Mouse (Mus musculus) CH12.LX (cell line): Measurements from ENCODE around the gene Oas1d.

Experiments
- BHLHE40 ChIP-seq: IDR thresholded peaks from 2 replicates; pipeline ENCODE4 v1.6.1; 2011; ENCODE audit warnings: mild to moderate bottlenecking, low read depth, low read length, improper control_type of control experiment
- EP300 ChIP-seq: IDR thresholded peaks from 2 replicates; pipeline ENCODE4 v1.6.1; 2011; ENCODE audit warnings: low read length, improper control_type of control experiment
- MAZ ChIP-seq: IDR thresholded peaks from 2 replicates; pipeline ENCODE4 v1.6.1; 2012; ENCODE audit warnings: low read depth, mild to moderate bottlenecking, inconsistent platforms, low read length, improper control_type of control experiment, moderate library complexity
- RAD21 ChIP-seq: IDR thresholded peaks from 2 replicates; pipeline ENCODE4 v1.6.1; 2011; ENCODE audit warnings: low read depth, mild to moderate bottlenecking, low read length, improper control_type of control experiment, moderate library complexity

- TF ChIP-seq MAZ (no peak), EP300 (no peak), BHLHE40 (no peak), RAD21 (no peak)
These were observed 22.1 kb upstream of the Oas1d start for GRCm38 (mm10) chr5:120892243-120892660.
